Mouse (Mus musculus): ENCODE data around the gene Gstp2. TPM values are rescaled to one million over a fixed set of nuclear protein-coding genes. Genes with fewer than 3 reads are reported as not detected.
A peak's percentile ranks its signal among the peaks of the same experiment; 100 is the strongest.

The Gstp2 gene
- polyA plus RNA-seq, 1 experiment from 2014 or later: 4.5 TPM

GRCm38 (mm10) chr19:4014802-4015201, 31.0 kb downstream of the Gstp2 start:
- no peak for DNase-seq (ENCODE audit: low spot score)

DNA sequence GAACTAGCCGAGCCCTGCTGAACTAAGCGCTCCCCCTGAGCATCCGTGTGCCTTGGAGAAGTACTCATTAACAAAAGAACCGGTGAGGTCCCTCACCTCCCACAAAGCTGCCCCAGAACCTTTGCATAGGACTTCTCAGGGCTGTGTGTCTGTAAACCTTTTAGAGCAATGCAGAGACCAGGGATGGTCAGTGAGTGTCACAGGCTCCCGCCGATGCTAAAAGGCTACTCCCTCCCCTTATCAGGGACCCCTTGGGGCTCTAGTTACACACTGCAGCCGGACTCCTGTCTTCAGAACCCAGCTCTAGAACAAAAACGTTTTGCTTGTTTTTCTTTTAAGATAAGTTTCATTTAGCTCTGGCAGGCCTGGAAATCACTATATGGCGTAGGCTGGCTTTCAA, 32.8 kb downstream of the Gstp2 start:
- DNase-seq (ENCODE audit: low spot score): no peak

DNA sequence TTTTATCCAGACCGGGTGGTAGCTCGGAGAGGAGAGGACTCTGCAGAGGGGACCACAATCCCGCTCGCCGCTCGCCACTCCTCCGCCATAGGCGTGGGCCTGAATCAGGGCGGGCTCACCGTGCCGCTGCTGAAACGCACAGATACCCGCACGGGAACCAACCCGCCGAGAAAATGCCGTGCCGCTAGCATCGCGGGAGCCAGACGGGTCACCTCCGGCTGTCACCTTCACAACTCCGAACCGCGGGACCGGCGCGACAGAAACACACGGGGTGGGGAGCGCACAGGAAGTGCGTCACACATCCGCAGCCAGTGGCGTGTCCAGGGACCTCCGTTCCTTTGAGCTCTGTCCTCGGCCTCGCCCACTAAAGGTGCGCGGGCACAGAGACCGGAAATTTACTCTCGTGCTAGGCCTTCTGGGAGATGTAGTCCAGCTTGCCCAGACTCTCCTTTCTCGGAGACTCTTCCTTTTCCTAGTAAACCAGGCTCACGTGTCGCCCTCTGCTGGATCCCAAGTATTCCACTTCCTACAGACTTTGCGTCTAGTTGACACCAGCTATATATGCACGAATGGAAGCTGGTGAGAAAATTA, 33.3 kb downstream of the Gstp2 start, which contains the start of gene Ndufv1:
Gene Ndufv1, minus strand, starts transcription at position 375 of the 591 bp plus-strand sequence.
- peak; percentile 99 for DNase-seq (ENCODE audit: low spot score)

DNA sequence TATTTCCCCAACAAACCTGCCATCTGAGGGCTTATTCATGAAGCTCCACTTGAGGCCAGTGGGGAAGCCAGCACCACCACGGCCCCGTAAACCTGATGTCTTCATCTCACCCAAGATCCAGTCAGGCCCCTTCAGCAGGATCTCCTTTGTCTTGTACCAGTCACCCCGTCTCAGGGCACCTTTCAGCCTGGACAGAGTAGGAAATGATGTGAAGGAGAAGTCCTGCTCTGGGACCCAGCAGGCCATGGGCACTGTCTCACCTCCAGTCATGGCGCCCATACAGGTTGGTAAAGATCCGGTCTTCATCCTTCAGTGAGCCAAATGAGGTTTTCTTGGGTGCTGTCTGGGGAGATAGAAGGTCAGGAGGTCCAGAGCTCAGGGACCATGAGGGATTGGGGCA, 34.7 kb downstream of the Gstp2 start:
- no peak for DNase-seq (ENCODE audit: low spot score)

GRCm38 (mm10) chr19:4005971-4006370, 39.9 kb downstream of the Gstp2 start:
- no peak for DNase-seq (ENCODE audit: low spot score)

- no peak for DNase-seq (ENCODE audit: low spot score)
Observed at GRCm38 (mm10) chr19:4005091-4005490, 40.7 kb downstream of the Gstp2 start.

- no peak for DNase-seq (ENCODE audit: low spot score)
Observed at GRCm38 (mm10) chr19:4004331-4004730, 41.5 kb downstream of the Gstp2 start.

GRCm38 (mm10) chr19:4003641-4004040, 42.2 kb downstream of the Gstp2 start:
- no peak for DNase-seq (ENCODE audit: low spot score)

DNA sequence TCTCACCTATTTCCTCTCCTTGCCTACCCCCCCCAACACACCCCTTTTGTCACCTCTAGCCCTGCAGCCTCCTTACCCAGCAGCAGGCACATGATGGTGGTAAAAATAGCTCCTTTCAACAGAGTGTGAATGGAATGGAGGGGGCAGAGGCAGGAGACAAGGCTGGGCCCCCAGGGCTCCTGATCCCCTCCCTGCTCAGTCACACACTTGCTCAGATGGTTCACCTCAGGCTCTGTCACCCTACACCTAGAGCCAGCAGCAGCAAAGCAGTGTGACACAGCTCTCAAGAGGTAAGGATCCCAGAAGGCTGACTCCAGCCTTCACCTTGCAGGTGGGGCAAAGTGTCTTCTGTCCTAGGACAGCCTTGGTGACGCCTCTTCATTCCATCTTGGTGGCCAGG, 42.7 kb downstream of the Gstp2 start, which contains the start of gene Doc2g:
Gene Doc2g, plus strand, starts transcription at position 202 of the 400 bp plus-strand sequence.
- no peak for DNase-seq (ENCODE audit: low spot score)

DNA sequence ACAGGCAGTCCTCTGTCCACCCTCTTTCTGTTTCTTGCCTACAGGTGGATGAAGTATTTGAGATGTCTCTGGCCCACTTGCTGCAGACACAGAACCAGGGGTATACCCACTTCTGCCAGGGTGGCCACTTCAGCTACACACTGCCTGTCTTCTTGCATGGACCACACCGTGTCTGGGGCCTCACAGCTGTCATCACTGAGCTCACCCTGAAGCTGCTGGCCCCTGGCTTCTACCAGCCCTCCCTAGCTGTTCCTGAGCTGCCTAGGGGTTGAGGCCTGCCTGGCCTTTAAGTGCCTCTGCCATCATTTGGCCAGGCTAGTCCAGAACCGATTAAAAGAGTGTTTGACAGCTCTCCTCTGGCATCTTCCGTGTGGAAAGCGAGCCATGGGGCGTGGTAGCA, 44.1 kb downstream of the Gstp2 start:
- DNase-seq (ENCODE audit: low spot score): no peak

DNA sequence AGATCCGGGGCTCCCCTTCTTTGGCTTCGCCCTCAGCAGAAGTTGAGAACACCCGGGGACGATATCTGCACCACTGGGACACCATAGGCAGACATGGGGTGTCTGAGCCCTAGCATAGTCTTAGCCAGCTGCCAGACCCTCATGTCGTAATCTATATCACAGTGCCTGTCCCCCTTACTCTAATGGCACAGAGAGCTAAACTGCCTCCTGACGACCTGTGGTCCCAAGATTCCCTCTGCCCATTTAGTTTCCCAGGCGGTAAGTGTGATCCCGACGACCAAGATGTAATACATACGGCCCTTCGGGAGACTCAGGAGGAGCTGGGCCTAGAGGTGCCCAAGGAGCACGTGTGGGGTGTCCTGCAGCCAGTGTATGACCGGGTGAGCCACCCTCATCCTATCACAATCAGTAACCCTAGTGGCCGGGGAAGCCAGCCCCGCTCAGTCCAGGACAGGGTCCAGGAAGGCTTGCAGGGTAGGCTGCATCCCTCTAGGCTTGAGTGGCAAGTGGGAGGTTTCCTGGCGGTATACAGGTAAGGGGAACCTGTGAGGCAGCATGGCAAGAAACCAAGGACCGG, 44.8 kb downstream of the Gstp2 start:
- DNase-seq (ENCODE audit: low spot score): no peak

- DNase-seq (ENCODE audit: low spot score): peak; percentile 96
Observed at GRCm38 (mm10) chr19:4000119-4000900, 45.5 kb downstream of the Gstp2 start, which contains the start of the genes Nudt8 and Gm49405. TSS of gene Nudt8 (plus strand) at chr19:4000580. TSS of gene Gm49405 (plus strand) at chr19:4000626.

DNA sequence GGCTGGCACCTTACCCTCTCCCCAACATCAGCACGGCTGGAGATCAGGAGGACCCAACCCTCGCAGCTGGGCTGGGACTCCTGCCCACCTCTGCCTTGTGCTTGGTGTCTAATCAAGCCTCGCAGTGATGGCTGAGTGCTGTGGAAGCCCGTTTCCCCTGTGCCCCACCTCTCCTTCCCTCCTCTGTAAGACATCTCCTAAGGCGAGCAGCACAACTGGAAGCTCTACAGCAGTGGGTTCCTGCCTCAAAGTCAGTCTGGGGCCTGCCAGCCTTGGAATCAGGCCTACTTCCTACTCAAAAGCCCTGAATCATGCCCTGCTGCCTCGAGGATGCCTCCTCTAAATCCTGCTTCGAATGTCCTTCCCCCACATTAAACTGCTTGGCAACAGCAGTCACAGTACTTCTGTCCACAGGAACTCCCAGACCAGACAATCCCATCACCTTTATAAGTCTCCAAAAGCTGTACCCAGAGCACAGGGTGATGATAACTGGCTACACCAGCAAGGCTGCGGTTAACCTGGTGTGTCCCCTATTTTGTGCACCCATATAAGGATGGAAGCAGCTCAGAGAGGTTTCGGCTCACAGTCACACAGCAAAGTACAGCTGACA, 46.6 kb downstream of the Gstp2 start:
- DNase-seq (ENCODE audit: low spot score): no peak

- no peak for DNase-seq (ENCODE audit: low spot score)
Observed at GRCm38 (mm10) chr19:3998335-3998734, 47.5 kb downstream of the Gstp2 start.

DNA sequence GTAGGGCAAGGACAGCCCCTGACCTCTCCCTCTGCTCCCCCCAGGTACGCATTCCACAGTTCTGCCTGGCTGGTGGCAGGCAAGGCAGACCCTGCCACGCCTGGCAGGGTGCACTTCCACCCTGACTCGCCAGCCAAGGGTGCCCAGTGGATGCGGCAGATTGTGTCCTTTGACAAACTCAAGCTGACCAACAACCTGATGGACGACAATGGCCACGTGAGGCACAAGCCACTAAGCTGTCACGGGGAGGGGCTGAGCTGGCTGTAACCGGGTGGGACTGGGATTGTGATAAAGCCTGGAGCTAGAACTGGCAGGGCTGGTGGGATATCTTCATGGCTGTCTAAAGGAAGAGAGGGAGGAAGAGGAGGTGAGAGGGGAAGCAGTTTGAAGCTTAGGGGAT, 48.6 kb downstream of the Gstp2 start:
- no peak for DNase-seq (ENCODE audit: low spot score)

DNA sequence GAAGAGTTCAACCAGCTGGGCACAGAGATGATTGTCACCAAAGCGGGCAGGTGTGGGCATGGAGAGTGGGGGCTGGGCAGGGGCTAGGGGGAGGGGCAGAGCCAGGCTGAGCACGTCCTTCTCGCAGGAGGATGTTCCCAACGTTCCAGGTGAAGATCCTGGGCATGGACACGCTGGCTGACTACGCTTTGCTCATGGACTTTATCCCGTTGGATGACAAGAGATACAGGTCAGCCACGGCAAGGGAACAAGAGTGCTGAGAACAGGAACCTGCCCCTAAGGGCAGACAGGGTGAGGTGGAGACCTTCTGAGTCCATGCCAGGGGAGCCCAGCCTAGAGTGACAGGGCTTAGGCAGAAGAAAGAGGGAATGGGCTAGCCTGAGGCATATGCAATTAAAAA, 49.1 kb downstream of the Gstp2 start:
- no peak for DNase-seq (ENCODE audit: low spot score)

DNA sequence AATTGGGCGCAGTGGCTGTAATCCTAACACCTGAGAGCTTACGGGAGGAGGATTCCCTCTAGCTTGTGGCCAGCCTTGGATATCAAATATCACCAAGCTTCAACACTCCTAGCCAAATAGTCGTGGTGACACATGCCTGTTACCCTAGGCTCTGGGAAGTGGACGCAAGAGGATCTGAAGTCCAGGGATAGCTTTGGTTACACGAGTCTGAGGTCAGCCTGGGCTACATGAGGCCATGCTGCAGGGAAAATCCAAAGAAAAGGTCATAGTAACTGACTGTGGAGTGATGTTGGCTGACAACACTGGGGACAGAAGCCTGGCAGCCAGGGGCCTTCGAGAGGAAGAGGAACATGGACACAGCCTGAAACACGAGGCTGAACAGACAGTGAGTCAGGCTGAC, 49.7 kb downstream of the Gstp2 start:
- DNase-seq (ENCODE audit: low spot score): no peak

DNA sequence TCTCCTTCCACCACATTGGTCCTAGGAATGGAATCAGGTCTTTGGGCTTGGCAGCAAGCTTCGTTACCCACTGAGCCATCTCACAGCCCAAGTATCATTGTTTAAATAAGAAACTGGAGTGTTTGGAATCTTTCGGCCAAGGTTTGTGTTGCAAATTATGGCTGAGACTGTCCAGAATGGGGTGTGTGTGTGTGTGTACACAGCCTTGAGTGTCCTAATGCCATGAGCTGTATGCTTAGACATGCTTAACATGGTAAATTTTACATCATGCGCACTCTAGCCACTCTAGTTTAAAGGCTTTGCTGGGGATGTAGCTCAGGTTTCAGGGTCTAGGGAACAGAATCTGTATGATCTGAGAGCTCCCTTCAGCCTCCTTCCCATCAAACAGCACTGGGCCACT, 50.3 kb downstream of the Gstp2 start:
- no peak for DNase-seq (ENCODE audit: low spot score)

DNA sequence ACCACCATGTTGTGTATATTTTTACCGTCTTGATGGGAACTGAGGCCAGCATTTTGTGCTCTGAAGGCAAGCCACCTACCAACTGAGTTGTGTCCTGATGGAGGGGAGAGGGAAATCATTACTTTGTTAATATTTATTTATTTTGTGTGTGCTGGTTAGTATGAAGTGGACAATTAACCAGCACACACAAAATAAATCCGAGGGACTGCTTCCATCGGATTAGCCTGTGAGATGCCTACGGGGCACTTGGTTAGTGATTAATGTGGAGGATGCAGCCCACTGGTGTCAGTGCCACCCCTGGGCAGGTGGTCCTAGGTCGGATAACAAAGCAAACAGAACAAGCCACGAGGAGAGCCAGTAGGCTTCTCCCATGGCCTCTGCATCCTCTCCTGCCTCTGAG, 50.9 kb downstream of the Gstp2 start:
- DNase-seq (ENCODE audit: low spot score): no peak

DNA sequence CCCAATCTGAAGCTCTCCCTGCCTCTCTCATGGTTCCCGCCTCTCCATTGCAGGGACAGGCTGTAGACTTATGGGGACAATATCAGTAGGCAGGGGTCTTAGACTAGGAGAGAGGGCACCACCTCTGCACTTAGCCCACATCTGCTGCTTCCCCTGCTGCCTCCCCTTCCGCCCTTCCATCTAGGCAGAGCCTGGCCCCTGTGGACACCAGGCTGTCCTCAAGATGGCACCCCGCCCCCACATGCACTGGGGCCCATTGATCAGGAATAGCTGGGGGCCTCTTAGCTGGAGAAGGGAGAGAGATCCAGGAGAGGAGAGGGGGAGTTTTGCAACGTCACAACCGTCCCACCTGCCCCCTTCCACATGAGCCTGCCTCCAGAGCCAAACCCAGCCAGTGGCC, 53.4 kb downstream of the Gstp2 start, which contains the start of gene Tbx10:
Gene Tbx10, plus strand, starts transcription at position 337 of the 400 bp plus-strand sequence.
- no peak for DNase-seq (ENCODE audit: low spot score)

DNA sequence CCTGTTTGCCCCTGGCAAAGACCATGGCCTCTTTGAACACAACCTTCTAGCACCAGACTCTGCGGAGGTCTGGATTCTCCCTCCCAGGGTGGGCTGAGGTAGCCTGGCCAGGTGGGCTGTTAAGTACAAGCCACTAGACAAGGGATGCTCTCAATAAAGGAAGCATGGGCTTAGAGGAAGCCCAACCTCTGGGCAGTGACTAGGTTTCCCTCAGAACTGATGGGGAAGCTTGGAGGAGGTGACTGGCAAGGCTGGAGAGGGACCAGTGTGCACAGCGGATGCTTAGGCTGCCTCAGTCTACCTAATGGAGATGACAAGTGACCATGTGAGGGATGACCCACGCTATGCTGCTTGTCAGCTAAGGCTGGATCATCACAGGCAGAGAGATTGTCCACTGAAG, 53.9 kb downstream of the Gstp2 start:
- no peak for DNase-seq (ENCODE audit: low spot score)

DNA sequence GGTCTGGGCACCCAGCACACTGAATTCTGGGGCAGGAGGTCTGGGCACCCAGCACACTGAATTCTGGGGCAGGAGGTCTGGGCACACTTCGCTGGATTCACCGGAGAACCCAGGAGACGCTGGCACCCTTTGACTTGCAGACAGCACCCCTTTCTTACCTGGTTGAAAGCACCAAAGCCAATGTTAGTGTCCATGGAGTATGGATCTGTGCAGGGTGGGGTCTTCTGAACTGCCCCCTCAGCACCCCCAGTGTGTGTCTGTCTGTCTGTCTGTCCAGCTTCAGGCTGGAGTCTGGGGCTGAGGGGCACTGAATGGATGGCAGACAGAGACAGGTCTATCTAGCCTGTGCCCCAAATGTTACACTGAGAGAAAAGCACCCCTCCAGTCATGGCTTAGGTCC, 54.3 kb downstream of the Gstp2 start:
- no peak for DNase-seq (ENCODE audit: low spot score)

All from thymus, postnatal 0 days (tissue).